Mouse (Mus musculus) G1E (cell line): ENCODE results near the gene Zc3h7b. TPM values are rescaled to one million over a fixed set of nuclear protein-coding genes. Genes with fewer than 3 reads are reported as not detected.
A peak's percentile ranks its signal among the peaks of the same experiment; 100 is the strongest.
"Not testable (repeated sequence)": the region's sequence is repeated elsewhere in the genome, so short reads cannot be mapped to it uniquely, and the experiment has no call there.

Source experiments
- ATAC-seq: 2 replicates; pipeline ENCODE4 v1.8.0; 2016; ENCODE audit warnings: mild to moderate bottlenecking; ENCODE audit not compliant: insufficient number of reproducible peaks, poor library complexity, low FRiP score, severe bottlenecking; ENCODE audit errors: extremely low read depth
- DNase-seq: peaks from one replicate; pipeline ENCODE4 v3.0.0; 2012; ENCODE audit warnings: low spot score
- H3K27me3 ChIP-seq: 2 replicates; pipeline ENCODE4 v1.6.1; 2012; ENCODE audit warnings: mild to moderate bottlenecking, low read length, inconsistent platforms; ENCODE audit not compliant: insufficient read depth
- H3K36me3 ChIP-seq: replicated peaks from 2 replicates; pipeline ENCODE3; 2012; ENCODE audit warnings: mild to moderate bottlenecking, inconsistent platforms
- H3K4me1 ChIP-seq: 2 replicates; pipeline ENCODE4 v1.6.1; 2012; ENCODE audit warnings: low read depth, low read length, inconsistent platforms, mixed read lengths; ENCODE audit not compliant: insufficient read depth
- H3K4me3 ChIP-seq: 2 replicates; pipeline ENCODE4 v1.5.1; 2012; ENCODE audit warnings: low read depth, mild to moderate bottlenecking, inconsistent platforms, low read length, moderate library complexity, mixed read lengths
- H3K9me3 ChIP-seq: replicated peaks from 2 replicates; pipeline ENCODE4 v1.6.1; 2012; ENCODE audit warnings: inconsistent platforms
- CTCF ChIP-seq: IDR thresholded peaks from 2 replicates; pipeline ENCODE4 v1.5.1; 2012; ENCODE audit warnings: low read depth, low read length, inconsistent platforms, mixed read lengths
- GATA1 ChIP-seq: IDR thresholded peaks from 2 replicates; pipeline ENCODE4 v1.6.1; 2012; ENCODE audit warnings: borderline replicate concordance, low read length, inconsistent platforms, mixed read lengths
- GATA2 ChIP-seq: IDR thresholded peaks from 2 replicates; pipeline ENCODE4 v1.6.1; 2012; ENCODE audit warnings: low read depth, low read length, inconsistent platforms, borderline replicate concordance
- POLR2AphosphoS5 ChIP-seq: IDR thresholded peaks from 2 replicates; pipeline ENCODE4 v1.6.1; 2012; ENCODE audit warnings: low read depth, low read length, inconsistent platforms; ENCODE audit not compliant: insufficient replicate concordance
- TAL1 ChIP-seq: conservative IDR thresholded peaks from 2 replicates; pipeline ENCODE4 v1.6.1; 2012; ENCODE audit warnings: low read depth, low read length, inconsistent platforms, mixed read lengths
- polyA plus RNA-seq: library from polyadenylated mRNA; stranded (reverse); fragments of >175 nt; gene quantifications from 2 replicates; pipeline ENCODE4 v1.2.3, GENCODE M21; 2012
- total RNA-seq, 2 experiments: library from RNA; stranded (forward) in 1 of 2; stranded (reverse) in 1 of 2; fragments of 200-1000 nt in 1 of 2; fragments of >200 nt in 1 of 2; fragmentation: Nextera tagmentation in 1 of 2; gene quantifications; 2 replicates each; pipeline ENCODE4 v1.2.3; 2014 to 2017

Gene Zc3h7b
- total RNA-seq (2014; fragmentation: Nextera tagmentation) (37.5 and 39.8 TPM in 2 replicates), total RNA-seq (2017) (14.2 and 14.3 TPM in 2 replicates), polyA plus RNA-seq (66.6 and 76.7 TPM in 2 replicates)

- Histone ChIP-seq H3K36me3 (peaks cover 19% of the 10 kb centered on the region), H3K4me1 (peaks cover 22% of the 10 kb centered on the region), H3K27me3 (no peaks in the 10 kb centered on the region), H3K4me3 (peak within 1 kb of the TSS; percentile 79), H3K9me3 (no peaks in the 10 kb centered on the region)
- ATAC-seq (peak; percentile 60), DNase-seq (peak; percentile 83)
- no peak for TF ChIP-seq GATA1
- TF ChIP-seq POLR2AphosphoS5 = no peak
- no peak for TF ChIP-seq TAL1
- TF ChIP-seq GATA2 = no peak
- TF ChIP-seq CTCF = no peak
These were observed at the start of gene Zc3h7b, which contains the start of gene Rangap1 for GRCm38 (mm10) chr15:81744992-81745600. Gene Zc3h7b (plus strand): TSS chr15:81745057. Gene Rangap1 (minus strand): TSS chr15:81745530.

- H3K4me3 ChIP-seq = no peak within 1 kb of the TSS
- peaks cover 3% of the 10 kb centered on the region; the same call in 1 of the 2 replicates for H3K9me3 ChIP-seq
- DNase-seq (no peak), ATAC-seq (no peak)
- peaks cover 3% of the 10 kb centered on the region for H3K36me3 ChIP-seq
- peaks cover 29% of the 10 kb centered on the region for H3K4me1 ChIP-seq
- TF ChIP-seq GATA1 = no peak
- no peak for TF ChIP-seq POLR2AphosphoS5
- no peak for TF ChIP-seq TAL1
- TF ChIP-seq CTCF = no peak
- peaks cover 53% of the 10 kb centered on the region for H3K27me3 ChIP-seq
These were observed 47.7 kb upstream of the Zc3h7b start, which contains the start of gene Chadl for GRCm38 (mm10) chr15:81697175-81697574. Gene Chadl (minus strand): TSS chr15:81697287.

GRCm38 (mm10) chr15:81697847-81698246 lies 47.0 kb upstream of the Zc3h7b start:
- ATAC-seq (no peak), DNase-seq (no peak)
- H3K4me1 ChIP-seq = peaks cover 29% of the 10 kb centered on the region
- peaks cover 10% of the 10 kb centered on the region for H3K36me3 ChIP-seq
- no peak overlapping the region for H3K4me3 ChIP-seq
- peaks cover 47% of the 10 kb centered on the region for H3K27me3 ChIP-seq
- peaks cover 3% of the 10 kb centered on the region; the same call in 1 of the 2 replicates for H3K9me3 ChIP-seq
- TF ChIP-seq GATA1 = no peak
- no peak for TF ChIP-seq TAL1
- TF ChIP-seq CTCF = peak; percentile 32

- Histone ChIP-seq H3K4me1 (peaks cover 26% of the 10 kb centered on the region), H3K36me3 (peaks cover 17% of the 10 kb centered on the region), H3K4me3 (no peak overlapping the region), H3K27me3 (peaks cover 40% of the 10 kb centered on the region), H3K9me3 (peaks cover 3% of the 10 kb centered on the region; the same call in 1 of the 2 replicates)
- DNase-seq = no peak
- no peak for TF ChIP-seq CTCF
- no peak for TF ChIP-seq TAL1
- TF ChIP-seq POLR2AphosphoS5 = no peak
- no peak for TF ChIP-seq GATA2
- no peak for ATAC-seq
These were observed 46.3 kb upstream of the Zc3h7b start for GRCm38 (mm10) chr15:81698532-81698931.

- Histone ChIP-seq H3K4me3 (no peak overlapping the region), H3K36me3 (peaks cover 33% of the 10 kb centered on the region), H3K4me1 (peaks cover 18% of the 10 kb centered on the region), H3K27me3 (peaks cover 23% of the 10 kb centered on the region), H3K9me3 (no peaks in the 10 kb centered on the region)
- DNase-seq = no peak
- ATAC-seq = no peak
- no peak for TF ChIP-seq CTCF
These were observed 44.7 kb upstream of the Zc3h7b start for GRCm38 (mm10) chr15:81700161-81700560.

- ATAC-seq (no peak), DNase-seq (no peak)
- TF ChIP-seq CTCF (no peak), POLR2AphosphoS5 (no peak)
- no peak overlapping the region for H3K4me3 ChIP-seq
- peaks cover 37% of the 10 kb centered on the region for H3K36me3 ChIP-seq
- peaks cover 22% of the 10 kb centered on the region for H3K4me1 ChIP-seq
- H3K27me3 ChIP-seq = peaks cover 20% of the 10 kb centered on the region
- no peaks in the 10 kb centered on the region for H3K9me3 ChIP-seq
These were observed 44.3 kb upstream of the Zc3h7b start for GRCm38 (mm10) chr15:81700601-81701000.

GRCm38 (mm10) chr15:81701350-81701749 lies 43.5 kb upstream of the Zc3h7b start:
- Histone ChIP-seq H3K4me1 (peaks cover 18% of the 10 kb centered on the region), H3K36me3 (peaks cover 45% of the 10 kb centered on the region)
- DNase-seq = not testable (repeated sequence)

More at GRCm38 (mm10) chr15:81701350-81701749, 43.5 kb upstream of the Zc3h7b start:
- peaks cover 13% of the 10 kb centered on the region for H3K27me3 ChIP-seq
- ATAC-seq, H3K4me3 ChIP-seq, H3K9me3 ChIP-seq: not testable (repeated sequence)
